Mouse (Mus musculus) CH12.LX (cell line): ENCODE measurements around the gene Aldh3b2.

Experiments
- CHD1 ChIP-seq: IDR thresholded peaks from 2 replicates; pipeline ENCODE4 v1.6.1; 2012; ENCODE audit warnings: low read depth, low read length, improper control_type of control experiment, inconsistent platforms
- CHD2 ChIP-seq: IDR thresholded peaks from 2 replicates; pipeline ENCODE4 v1.6.1; 2011; ENCODE audit warnings: low read length, improper control_type of control experiment
- CTCF ChIP-seq, 2 experiments: IDR thresholded peaks in 1 of 2; conservative IDR thresholded peaks in 1 of 2; 2 replicates each; pipeline ENCODE4 v1.5.1; 2011 to 2012; ENCODE audit warnings: low read depth in 2 of 2, low read length in 2 of 2, improper control_type of control experiment in 1 of 2, inconsistent platforms in 1 of 2, mild to moderate bottlenecking in 1 of 2, moderate library complexity in 1 of 2
- ETS1 ChIP-seq: conservative IDR thresholded peaks from 2 replicates; pipeline ENCODE4 v1.6.1; 2012; ENCODE audit warnings: low read depth, mild to moderate bottlenecking, inconsistent platforms, low read length, improper control_type of control experiment, moderate library complexity
- GABPA ChIP-seq: IDR thresholded peaks from 2 replicates; pipeline ENCODE4 v1.6.1; 2012; ENCODE audit warnings: low read depth, low read length, improper control_type of control experiment, inconsistent platforms; ENCODE audit not compliant: insufficient replicate concordance
- HCFC1 ChIP-seq: IDR thresholded peaks from 2 replicates; pipeline ENCODE4 v1.6.1; 2012; ENCODE audit warnings: low read depth, mild to moderate bottlenecking, inconsistent platforms, low read length, improper control_type of control experiment
- MAFK ChIP-seq: IDR thresholded peaks from 2 replicates; pipeline ENCODE4 v1.6.1; 2011; ENCODE audit warnings: low read length, improper control_type of control experiment; ENCODE audit not compliant: insufficient replicate concordance
- MAZ ChIP-seq: IDR thresholded peaks from 2 replicates; pipeline ENCODE4 v1.6.1; 2012; ENCODE audit warnings: low read depth, mild to moderate bottlenecking, inconsistent platforms, low read length, improper control_type of control experiment, moderate library complexity
- NRF1 ChIP-seq: IDR thresholded peaks from 2 replicates; pipeline ENCODE4 v1.6.1; 2014; ENCODE audit warnings: low read depth, mild to moderate bottlenecking, inconsistent platforms, low read length, improper control_type of control experiment, moderate library complexity
- POLR2A ChIP-seq: IDR thresholded peaks from 2 replicates; pipeline ENCODE4 v1.6.1; 2011; ENCODE audit warnings: low read depth, mild to moderate bottlenecking, improper control_type of control experiment, low read length
- POLR2AphosphoS2 ChIP-seq: IDR thresholded peaks from 2 replicates; pipeline ENCODE4 v1.6.1; 2011; ENCODE audit warnings: low read depth, low read length, improper control_type of control experiment
- ZMIZ1 ChIP-seq: IDR thresholded peaks from 2 replicates; pipeline ENCODE4 v1.6.1; 2012; ENCODE audit warnings: low read depth, mild to moderate bottlenecking, inconsistent platforms, low read length, improper control_type of control experiment
- ZNF384 ChIP-seq: IDR thresholded peaks from 2 replicates; pipeline ENCODE4 v1.6.1; 2012; ENCODE audit warnings: low read depth, low read length, improper control_type of control experiment, inconsistent platforms

GRCm38 (mm10) chr19:3980917-3981316, 8.8 kb downstream of the Aldh3b2 start:
- TF ChIP-seq ZMIZ1 (no peak), POLR2AphosphoS2 (no peak), NRF1 (no peak), POLR2A (no peak), HCFC1 (no peak), CHD1 (no peak), GABPA (no peak), MAFK (no peak), CTCF (conservative IDR thresholded peaks at IDR 0.05 in 1 of 2, IDR thresholded peaks at IDR 0.05 in 1 of 2; ENCODE audit: low read depth in 2 of 2, low read length in 2 of 2) (no peak), ZNF384 (no peak), CHD2 (no peak), MAZ (no peak), ETS1 (no peak)
